In genomic region chr7:83884921-83885532, GRCm38 (mm10) we compare ENCODE assay signal across 8 mouse cellular contexts. TPM values are rescaled to one million over a fixed set of nuclear protein-coding genes. Genes with fewer than 3 reads are reported as not detected.
DNase-seq lines count a peak whose midpoint lies in the region; ATAC-seq lines count a peak whose summit lies in the region.

No protein-coding gene starts in this region.

- peak overlapping the region; percentile 67 for H3K4me2 ChIP-seq in forebrain, embryonic 11.5 days (ENCODE audit: low read depth, low read length, severe bottlenecking)
- H3K4me2 ChIP-seq in kidney, embryonic 15.5 days: peak overlapping the region; percentile 88

- peak overlapping the region; percentile 64 for H3K4me3 ChIP-seq in forebrain, embryonic 11.5 days (ENCODE audit: low read depth, low read length)
- peak overlapping the region; percentile 79 for H3K4me3 ChIP-seq in kidney, embryonic 15.5 days (replicated peaks)

- no peaks in the 10 kb centered on the region for H3K9me3 ChIP-seq in forebrain, embryonic 11.5 days (ENCODE audit: control insufficient read depth, low read length)
- peaks cover 3% of the 10 kb centered on the region; the same call in 1 of the 2 replicates for H3K9me3 ChIP-seq in kidney, embryonic 15.5 days (replicated peaks)

- WGBS in forebrain, embryonic 11.5 days: 46% methylated on average over 6 of the region's 6 CpGs
- 45% methylated on average over 6 of the region's 6 CpGs for WGBS in kidney, embryonic 15.5 days

- H3K36me3 ChIP-seq in forebrain, embryonic 11.5 days (ENCODE audit: control insufficient read depth, insufficient read depth, low read length): no peaks in the 10 kb centered on the region; the same call in 1 of the 2 replicates
- peaks cover 12% of the 10 kb centered on the region for H3K36me3 ChIP-seq in kidney, embryonic 15.5 days

- H3K4me1 ChIP-seq in forebrain, embryonic 11.5 days (replicated peaks; ENCODE audit: control insufficient read depth, insufficient read depth, low read length): peaks cover 4% of the 10 kb centered on the region; the same call in 1 of the 2 replicates
- H3K4me1 ChIP-seq in kidney, embryonic 15.5 days: peaks cover 34% of the 10 kb centered on the region

- H3K9ac ChIP-seq in forebrain, embryonic 11.5 days (ENCODE audit: low read length): peak overlapping the region; percentile 83; the same call in 1 of the 2 replicates
- H3K9ac ChIP-seq in kidney, embryonic 15.5 days: peak overlapping the region; percentile 81

- DNase-seq in A20 (ENCODE audit: low read depth, low spot score): peak; percentile 17
- peak; percentile 57 for DNase-seq in ES-CJ7 (ENCODE audit: low read depth, low spot score)
- DNase-seq in forebrain, embryonic 11.5 days (ENCODE audit: low spot score): no peak
- DNase-seq in layer of hippocampus, adult 11-12 months (ENCODE audit: low spot score): no peak
- DNase-seq in urinary bladder, adult 18-20 months (ENCODE audit: low spot score in 2 of 2): no peak

- H3K27me3 ChIP-seq in forebrain, embryonic 11.5 days (ENCODE audit: control insufficient read depth, insufficient read depth, low read length): no peaks in the 10 kb centered on the region
- H3K27me3 ChIP-seq in kidney, embryonic 15.5 days: no peaks in the 10 kb centered on the region

- no peak for ATAC-seq in forebrain, embryonic 11.5 days (replicated peaks; ENCODE audit: low FRiP score)
- ATAC-seq in kidney, embryonic 15.5 days (replicated peaks; ENCODE audit: low FRiP score): no peak
- peak; percentile 22 for ATAC-seq in megakaryocyte progenitor cell, adult 5-6 weeks (replicated peaks; ENCODE audit: poor library complexity)
- ATAC-seq in CD4-positive, CD25-positive, alpha-beta regulatory T cell, adult 4 months: no peak

- peak overlapping the region; percentile 89; the same call in 1 of the 2 replicates for H3K27ac ChIP-seq in forebrain, embryonic 11.5 days (ENCODE audit: low read depth, low read length)
- H3K27ac ChIP-seq in kidney, embryonic 15.5 days: peak overlapping the region; percentile 98

RNA-seq across cellular contexts. Expression of gene Mesd, which starts 0.8 kb away (rescaled TPM):
- 66.0 and 70.1 TPM in 2 replicates for polyA plus RNA-seq in forebrain, embryonic 11.5 days (2014; fragmentation: Nextera tagmentation; extraction: Ambion mirVana)
- 115 and 119 TPM in 2 replicates for polyA plus RNA-seq in kidney, embryonic 15.5 days (2015; fragmentation: Nextera tagmentation; extraction: Ambion mirVana)
- total RNA-seq in megakaryocyte progenitor cell, adult 5-6 weeks (2015): 32.4 and 37.6 TPM in 2 replicates
- 61.0 and 61.2 TPM in 2 replicates for total RNA-seq in megakaryocyte progenitor cell, adult 5-6 weeks (2017)
- polyA plus RNA-seq in CD4-positive, CD25-positive, alpha-beta regulatory T cell, adult 4 months (2017; shearing (Covaris generic)): 10 to 100 TPM; 49.7 to 52.7 TPM

RNA-seq across cellular contexts. Expression of gene Tlnrd1, which starts 0.9 kb away (rescaled TPM):
- polyA plus RNA-seq in forebrain, embryonic 11.5 days (2014; fragmentation: Nextera tagmentation; extraction: Ambion mirVana): 14.3 and 14.5 TPM in 2 replicates
- 10.4 and 11.0 TPM in 2 replicates for polyA plus RNA-seq in kidney, embryonic 15.5 days (2015; fragmentation: Nextera tagmentation; extraction: Ambion mirVana)
- 8.3 and 9.3 TPM in 2 replicates for total RNA-seq in megakaryocyte progenitor cell, adult 5-6 weeks (2015)
- 4.9 and 5.0 TPM in 2 replicates for total RNA-seq in megakaryocyte progenitor cell, adult 5-6 weeks (2017)
- polyA plus RNA-seq in CD4-positive, CD25-positive, alpha-beta regulatory T cell, adult 4 months (2017; shearing (Covaris generic)): 1 to 10 TPM in 1 of 2 experiments, under 1 TPM in 1; 0.25 to 1.1 TPM

Comparison
In these comparisons a context has a peak if more than half of its experiments do, and no peak if none do; other contexts are left out.
1. DNase-seq: peak in A20 (single experiment) and ES-CJ7 (single experiment); none in forebrain, embryonic 11.5 days (single experiment), layer of hippocampus, adult 11-12 months (single experiment) and urinary bladder, adult 18-20 months (0 of 2).